Mouse (Mus musculus) megakaryocyte, embryonic 14.5 days (primary cell): ENCODE results near the gene Nlrx1.

Experiments used
- FLI1 ChIP-seq: IDR thresholded peaks from 2 replicates; pipeline ENCODE4 v1.6.1; 2012; ENCODE audit warnings: low read length, inconsistent platforms, mixed read lengths
- GATA1 ChIP-seq: IDR thresholded peaks from 3 replicates; pipeline ENCODE4 v1.6.1; 2012; ENCODE audit warnings: mixed read lengths, low read length, inconsistent platforms, borderline replicate concordance

DNA sequence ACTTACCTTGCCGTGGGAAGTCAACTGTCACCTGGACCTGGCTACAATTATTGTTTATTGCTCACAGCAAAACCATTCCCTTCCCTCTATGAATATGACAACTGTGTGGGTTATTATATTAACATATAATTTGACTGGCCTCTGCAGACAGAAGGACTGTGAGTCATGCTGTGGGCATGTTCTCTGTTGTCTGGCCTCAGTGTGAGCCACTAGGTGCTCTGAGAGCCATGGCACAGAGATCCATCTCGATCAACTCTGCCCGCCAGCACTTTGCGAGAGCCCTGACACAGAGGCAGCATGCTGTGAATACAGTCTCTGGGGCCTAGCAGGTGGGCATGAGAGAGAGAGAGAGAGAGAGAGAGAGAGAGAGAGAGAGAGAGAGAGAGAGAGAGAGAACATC, 1.6 kb upstream of the Nlrx1 start:
- TF ChIP-seq GATA1 (no peak), FLI1 (no peak)
